Mouse (Mus musculus) stomach, embryonic 15.5 days (tissue): ENCODE data around the gene Klc1. TPM values are rescaled to one million over a fixed set of nuclear protein-coding genes. Genes with fewer than 3 reads are reported as not detected.

Experiments
- ATAC-seq: fragments of 200-750 bp; cut with Nextera tagmentation; 2 replicates; pipeline ENCODE4 v1.8.0; 2017; ENCODE audit warnings: low read depth, moderate number of reproducible peaks, moderate TSS enrichment; ENCODE audit not compliant: insufficient read depth, low FRiP score
- H3K27ac ChIP-seq: fragments of 300-500 bp; sonication (generic); 2 replicates; pipeline ENCODE4 v1.5.1; 2015; ENCODE audit warnings: mild to moderate bottlenecking, inconsistent platforms
- H3K27me3 ChIP-seq: fragments of 300-500 bp; sonication (generic); replicated peaks from 2 replicates; pipeline ENCODE4 v1.6.1; 2015; ENCODE audit warnings: inconsistent platforms
- H3K36me3 ChIP-seq: fragments of 300-500 bp; sonication (generic); 2 replicates; pipeline ENCODE4 v1.6.1; 2015; ENCODE audit warnings: inconsistent platforms
- H3K4me1 ChIP-seq: fragments of 300-500 bp; sonication (generic); 2 replicates; pipeline ENCODE4 v1.6.1; 2015; ENCODE audit warnings: inconsistent platforms
- H3K4me2 ChIP-seq: fragments of 300-500 bp; sonication (generic); 2 replicates; pipeline ENCODE4 v1.6.1; 2015; ENCODE audit warnings: mild to moderate bottlenecking, inconsistent platforms
- H3K4me3 ChIP-seq: fragments of 300-500 bp; sonication (generic); replicated peaks from 2 replicates; pipeline ENCODE4 v1.5.1; 2015; ENCODE audit warnings: inconsistent platforms
- H3K9ac ChIP-seq: fragments of 300-500 bp; sonication (generic); 2 replicates; pipeline ENCODE4 v1.6.1; 2015; ENCODE audit warnings: inconsistent platforms
- H3K9me3 ChIP-seq: fragments of 300-500 bp; sonication (generic); 2 replicates; pipeline ENCODE4 v1.6.1; 2016; ENCODE audit warnings: inconsistent platforms
- WGBS: fragments of 180-500 bp; shearing (Covaris S2); methylation state at CpG from one replicate; pipeline ENCODE4 v1.1.7; 2015; 5-methylcytosine and 5-hydroxymethylcytosine counted together
- polyA plus RNA-seq: library from polyadenylated mRNA; unstranded; fragments of >200 nt; fragmentation: Nextera tagmentation; extraction: Ambion mirVana; gene quantifications from 2 replicates; pipeline ENCODE4 v1.2.1, GENCODE M21; 2015

Klc1 gene
- polyA plus RNA-seq, 1 experiment from 2014 or later: 113 TPM

DNA sequence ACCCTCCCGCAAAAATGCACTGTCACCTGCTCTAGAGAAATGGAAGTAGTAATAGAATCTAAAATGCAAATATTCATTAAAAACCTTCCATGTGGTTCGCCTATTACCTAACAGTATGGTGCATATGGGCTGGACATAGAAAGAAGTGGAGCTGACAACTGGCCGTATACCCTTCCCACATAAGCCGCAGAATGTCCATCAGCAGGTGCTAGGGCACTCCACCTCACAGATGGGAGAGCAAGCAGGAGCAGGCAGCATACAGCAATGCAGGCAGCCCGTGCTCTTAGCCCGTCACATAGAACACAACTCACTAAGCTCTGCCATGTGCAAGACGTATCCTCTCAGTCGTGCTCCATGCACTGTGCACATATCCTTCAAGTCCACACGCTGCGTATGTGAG lies 88.2 kb downstream of the Klc1 start:
- H3K27me3 ChIP-seq: no peaks in the 10 kb centered on the region
- 0 out of 2 replicates have a peak, but pooled peaks cover 6% of the 10 kb centered on the region for H3K36me3 ChIP-seq
- no peaks in the 10 kb centered on the region for H3K9me3 ChIP-seq
- 74% methylated on average over 10 of the region's 10 CpGs for WGBS
- H3K4me3 ChIP-seq: no peak overlapping the region
- no peaks in the 10 kb centered on the region for H3K4me1 ChIP-seq
- H3K27ac ChIP-seq: no peak overlapping the region
- H3K9ac ChIP-seq: no peak overlapping the region
- ATAC-seq: no peak
- H3K4me2 ChIP-seq: no peak overlapping the region

DNA sequence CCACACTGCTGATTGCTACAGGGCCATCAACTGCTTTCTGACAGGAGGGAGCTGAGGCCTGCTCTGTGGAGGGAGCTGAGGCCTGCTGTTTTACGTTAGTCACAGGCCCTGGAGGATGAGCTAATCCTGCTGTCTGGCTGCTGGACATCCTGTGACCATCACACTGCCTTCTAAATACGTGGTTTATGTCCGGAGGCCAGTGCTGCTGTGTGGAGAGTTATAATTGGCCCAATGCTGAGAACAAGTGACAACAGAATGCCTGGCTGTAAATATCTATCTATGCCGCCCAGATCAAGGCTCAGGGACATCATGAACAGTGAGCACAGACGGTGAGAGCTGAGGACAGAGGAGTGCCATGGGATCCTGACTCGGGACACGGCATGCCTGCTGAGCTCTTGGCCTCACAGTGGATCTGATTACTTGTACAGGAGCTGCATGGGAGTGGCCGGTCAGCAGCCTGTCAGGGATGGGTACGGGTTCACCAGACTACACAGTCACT lies 89.7 kb downstream of the Klc1 start:
- Histone ChIP-seq H3K9me3 (no peaks in the 10 kb centered on the region), H3K9ac (no peak overlapping the region), H3K27ac (no peak overlapping the region), H3K36me3 (0 out of 2 replicates have a peak, but pooled peaks cover 5% of the 10 kb centered on the region), H3K4me3 (no peak overlapping the region), H3K27me3 (no peaks in the 10 kb centered on the region), H3K4me1 (no peaks in the 10 kb centered on the region), H3K4me2 (no peak overlapping the region)
- WGBS: 70% methylated on average over 9 of the region's 9 CpGs
- no peak for ATAC-seq

GRCm38 (mm10) chr12:111851235-111851634 lies 92.6 kb downstream of the Klc1 start:
- ATAC-seq: no peak
- no peaks in the 10 kb centered on the region for H3K9me3 ChIP-seq
- no peak overlapping the region for H3K4me3 ChIP-seq
- H3K4me1 ChIP-seq: no peaks in the 10 kb centered on the region
- no peak overlapping the region for H3K27ac ChIP-seq
- H3K27me3 ChIP-seq: no peaks in the 10 kb centered on the region
- no peak overlapping the region for H3K9ac ChIP-seq
- no peak overlapping the region for H3K4me2 ChIP-seq
- 71% methylated on average over 2 of the region's 2 CpGs for WGBS
- no peaks in the 10 kb centered on the region for H3K36me3 ChIP-seq

DNA sequence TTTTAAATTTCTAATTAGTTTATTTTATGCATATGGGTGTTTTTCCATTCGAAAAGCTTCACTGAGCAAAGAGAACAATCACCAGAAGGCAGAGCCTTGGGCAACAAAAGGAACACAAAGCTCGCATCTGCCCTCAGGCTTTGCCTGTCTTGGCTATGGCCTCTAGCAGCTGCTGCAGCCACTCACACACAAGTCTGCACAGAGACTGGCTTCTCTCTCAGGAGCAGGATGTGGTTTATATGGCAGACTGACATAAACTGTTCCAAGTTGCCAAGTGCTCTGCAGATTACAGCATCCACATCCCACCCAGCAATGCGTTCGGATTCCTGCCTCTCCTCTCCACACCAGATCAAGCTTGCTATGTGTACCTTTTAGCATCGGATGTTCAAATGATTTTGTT lies 93.1 kb downstream of the Klc1 start:
- no peak for ATAC-seq
- no peak overlapping the region for H3K27ac ChIP-seq
- no peak overlapping the region for H3K4me2 ChIP-seq
- no peak overlapping the region for H3K9ac ChIP-seq
- H3K9me3 ChIP-seq: no peaks in the 10 kb centered on the region
- no peaks in the 10 kb centered on the region for H3K27me3 ChIP-seq
- H3K4me3 ChIP-seq: no peak overlapping the region
- WGBS: 73% methylated on average over 5 of the region's 5 CpGs
- no peaks in the 10 kb centered on the region for H3K36me3 ChIP-seq
- H3K4me1 ChIP-seq: no peaks in the 10 kb centered on the region

- ATAC-seq: no peak
- Histone ChIP-seq H3K27me3 (no peaks in the 10 kb centered on the region), H3K9ac (no peak overlapping the region), H3K36me3 (no peaks in the 10 kb centered on the region), H3K9me3 (no peaks in the 10 kb centered on the region), H3K4me1 (no peaks in the 10 kb centered on the region), H3K4me3 (no peak overlapping the region), H3K4me2 (no peak overlapping the region), H3K27ac (no peak overlapping the region)
- WGBS: 50% methylated on average over 10 of the region's 10 CpGs
Observed at GRCm38 (mm10) chr12:111853011-111853436, 94.4 kb downstream of the Klc1 start.

DNA sequence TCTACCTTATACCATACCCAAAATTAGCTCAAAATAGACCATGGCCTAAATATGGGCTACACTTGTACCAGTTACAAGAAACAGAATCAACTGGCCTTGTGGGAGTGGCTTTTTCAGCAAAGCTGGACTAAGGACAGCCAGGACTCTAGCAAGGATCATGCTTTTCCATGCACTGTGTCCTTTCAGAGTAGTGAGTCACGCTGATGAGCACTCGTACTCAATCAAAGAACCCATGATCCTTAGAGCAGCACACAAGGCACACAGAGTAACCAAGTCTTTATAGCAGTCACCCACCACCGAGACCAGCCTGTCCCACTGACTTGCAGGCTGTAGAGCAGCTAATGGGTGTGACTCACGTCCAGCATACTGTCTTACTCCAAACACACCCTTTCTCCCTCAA lies 94.9 kb downstream of the Klc1 start:
- 61% methylated on average over 4 of the region's 4 CpGs for WGBS

GRCm38 (mm10) chr12:111855448-111855847 lies 96.8 kb downstream of the Klc1 start:
- H3K36me3 ChIP-seq: no peaks in the 10 kb centered on the region

More for the DNA sequence above, 94.9 kb downstream of the Klc1 start:
- Histone ChIP-seq H3K4me3 (no peak overlapping the region), H3K4me2 (no peak overlapping the region), H3K4me1 (no peaks in the 10 kb centered on the region), H3K9ac (no peak overlapping the region), H3K9me3 (no peaks in the 10 kb centered on the region), H3K36me3 (no peaks in the 10 kb centered on the region), H3K27ac (no peak overlapping the region), H3K27me3 (no peaks in the 10 kb centered on the region)
- no peak for ATAC-seq

More at GRCm38 (mm10) chr12:111855448-111855847, 96.8 kb downstream of the Klc1 start:
- Histone ChIP-seq H3K27ac (no peak overlapping the region), H3K4me3 (no peak overlapping the region), H3K4me2 (no peak overlapping the region), H3K9me3 (no peaks in the 10 kb centered on the region), H3K27me3 (no peaks in the 10 kb centered on the region), H3K4me1 (no peaks in the 10 kb centered on the region), H3K9ac (no peak overlapping the region)
- WGBS: 98% methylated on average over 2 of the region's 2 CpGs
- no peak for ATAC-seq

Other genes with a start within 250 kb of the Klc1 start
- 575 TPM in 2 replicates for gene Eif5, start 220.8 kb upstream of the Klc1 start, polyA plus RNA-seq
- gene Mark3, start 184.3 kb upstream of the Klc1 start, polyA plus RNA-seq: 33.9 and 34.9 TPM in 2 replicates
- gene Ckb, start 86.5 kb upstream of the Klc1 start, polyA plus RNA-seq: 607 and 634 TPM in 2 replicates
- 14.6 TPM in 2 replicates for gene Trmt61a, start 80.7 kb upstream of the Klc1 start, polyA plus RNA-seq
- gene Bag5, start 45.6 kb upstream of the Klc1 start, polyA plus RNA-seq: 49.5 and 50.9 TPM in 2 replicates
- gene Apopt1, start 45.6 kb upstream of the Klc1 start, polyA plus RNA-seq: 46.4 and 51.3 TPM in 2 replicates
- 7.2 and 8.5 TPM in 2 replicates for gene Xrcc3, start 55.0 kb downstream of the Klc1 start, polyA plus RNA-seq
- 134 and 140 TPM in 2 replicates for gene Zfyve21, start 55.3 kb downstream of the Klc1 start, polyA plus RNA-seq
- 22.8 and 22.9 TPM in 2 replicates for gene Ppp1r13b, start 149.3 kb downstream of the Klc1 start, polyA plus RNA-seq
- 711 and 748 TPM in 2 replicates for gene Atp5mpl, start 208.1 kb downstream of the Klc1 start, polyA plus RNA-seq
- 0.23 and 0.27 TPM in 2 replicates for gene Tdrd9, start 212.7 kb downstream of the Klc1 start, polyA plus RNA-seq
- not detected in 2 replicates for gene Rd3l, start 222.5 kb downstream of the Klc1 start, polyA plus RNA-seq